In genomic region chr6:124807986-124808357, GRCm38 (mm10) we compare ENCODE assay signal across 7 mouse cellular contexts. TPM values are rescaled to one million over a fixed set of nuclear protein-coding genes. Genes with fewer than 3 reads are reported as not detected.
DNase-seq lines count a peak whose midpoint lies in the region; ATAC-seq and TF ChIP-seq lines count a peak whose summit lies in the region.

No protein-coding gene starts in this region.

- H3K4me1 ChIP-seq in liver, adult 2 months (ENCODE audit: control insufficient read depth, insufficient read depth, low read length): peaks cover 22% of the 10 kb centered on the region
- H3K4me1 ChIP-seq in forebrain, embryonic 11.5 days (replicated peaks; ENCODE audit: control insufficient read depth, insufficient read depth, low read length): peaks cover 20% of the 10 kb centered on the region
- H3K4me1 ChIP-seq in limb, embryonic 10.5 days: peaks cover 55% of the 10 kb centered on the region
- H3K4me1 ChIP-seq in neural tube, embryonic 15.5 days: peaks cover 55% of the 10 kb centered on the region

- H3K4me2 ChIP-seq in forebrain, embryonic 11.5 days (ENCODE audit: low read depth, low read length, severe bottlenecking): peak overlapping the region; percentile 89
- H3K4me2 ChIP-seq in neural tube, embryonic 15.5 days: peak overlapping the region; percentile 94

- TF ChIP-seq POLR2A in liver, adult 2 months (IDR thresholded peaks at IDR 0.05; ENCODE audit: extremely low read depth, insufficient read depth, low read length): no peak

- H3K79me2 ChIP-seq in liver, adult 2 months (ENCODE audit: control insufficient read depth, insufficient read depth, low read length): no peaks in the 10 kb centered on the region

- H3K27me3 ChIP-seq in liver, adult 2 months (ENCODE audit: control insufficient read depth, insufficient read depth, low read length): no peaks in the 10 kb centered on the region
- no peaks in the 10 kb centered on the region for H3K27me3 ChIP-seq in forebrain, embryonic 11.5 days (ENCODE audit: control insufficient read depth, insufficient read depth, low read length)
- H3K27me3 ChIP-seq in limb, embryonic 10.5 days (ENCODE audit: low read depth, poor library complexity, severe bottlenecking): no peaks in the 10 kb centered on the region
- no peaks in the 10 kb centered on the region for H3K27me3 ChIP-seq in neural tube, embryonic 15.5 days (replicated peaks)

- 31% methylated on average over 6 of the region's 6 CpGs for WGBS in liver, adult 2 months
- WGBS in forebrain, embryonic 11.5 days: 87% methylated on average over 6 of the region's 6 CpGs
- 86% methylated on average over 6 of the region's 6 CpGs for WGBS in limb, embryonic 10.5 days
- WGBS in neural tube, embryonic 15.5 days: 83% methylated on average over 6 of the region's 6 CpGs

- TF ChIP-seq CTCF in liver, adult 2 months (IDR thresholded peaks at IDR 0.05; ENCODE audit: low read depth, low read length): no peak

- H3K27ac ChIP-seq in liver, adult 2 months (replicated peaks; ENCODE audit: insufficient read depth, low read depth, low read length): peak overlapping the region; percentile 83
- H3K27ac ChIP-seq in forebrain, embryonic 11.5 days (ENCODE audit: low read depth, low read length): no peak overlapping the region
- H3K27ac ChIP-seq in limb, embryonic 10.5 days: peak overlapping the region; percentile 83
- H3K27ac ChIP-seq in neural tube, embryonic 15.5 days (replicated peaks): peak overlapping the region; percentile 81; the same call in 1 of the 2 replicates

- DNase-seq in liver, adult 2 months (ENCODE audit: extremely low read depth, low read depth, low spot score): peak; percentile 70
- no peak for DNase-seq in liver
- no peak for DNase-seq in forebrain, embryonic 11.5 days (ENCODE audit: low spot score)
- no peak for DNase-seq in limb, embryonic 10.5 days (ENCODE audit: low spot score)
- DNase-seq in frontal cortex, postnatal 36 days (ENCODE audit: low spot score in 2 of 2): no peak
- no peak for DNase-seq in gastrocnemius, postnatal 25 days

- no peak for ATAC-seq in forebrain, embryonic 11.5 days (replicated peaks; ENCODE audit: low FRiP score)
- ATAC-seq in neural tube, embryonic 15.5 days (ENCODE audit: low FRiP score): no peak

- H3K4me3 ChIP-seq in liver, adult 2 months (ENCODE audit: insufficient read depth, low read depth, low read length): no peak overlapping the region
- peak overlapping the region; percentile 40; the same call in 1 of the 2 replicates for H3K4me3 ChIP-seq in forebrain, embryonic 11.5 days (ENCODE audit: low read depth, low read length)
- H3K4me3 ChIP-seq in limb, embryonic 10.5 days: peak overlapping the region; percentile 63
- H3K4me3 ChIP-seq in neural tube, embryonic 15.5 days (replicated peaks): peak overlapping the region; percentile 50

- H3K36me3 ChIP-seq in liver, adult 2 months (ENCODE audit: control insufficient read depth, insufficient read depth, low read length): peaks cover 8% of the 10 kb centered on the region
- H3K36me3 ChIP-seq in forebrain, embryonic 11.5 days (ENCODE audit: control insufficient read depth, insufficient read depth, low read length): peaks cover 11% of the 10 kb centered on the region; the same call in 1 of the 2 replicates
- peaks cover 31% of the 10 kb centered on the region for H3K36me3 ChIP-seq in limb, embryonic 10.5 days
- peaks cover 13% of the 10 kb centered on the region; the same call in 1 of the 2 replicates for H3K36me3 ChIP-seq in neural tube, embryonic 15.5 days

- H3K9me3 ChIP-seq in forebrain, embryonic 11.5 days (ENCODE audit: control insufficient read depth, low read length): no peaks in the 10 kb centered on the region
- H3K9me3 ChIP-seq in limb, embryonic 10.5 days (replicated peaks): no peaks in the 10 kb centered on the region
- H3K9me3 ChIP-seq in neural tube, embryonic 15.5 days (replicated peaks): no peaks in the 10 kb centered on the region

- peak overlapping the region; percentile 47; the same call in 1 of the 2 replicates for H3K9ac ChIP-seq in liver, adult 2 months (ENCODE audit: low read depth, low read length)
- H3K9ac ChIP-seq in forebrain, embryonic 11.5 days (ENCODE audit: low read length): no peak overlapping the region; the same call in 1 of the 2 replicates
- H3K9ac ChIP-seq in neural tube, embryonic 15.5 days (replicated peaks): peak overlapping the region; percentile 64; the same call in 1 of the 2 replicates

RNA-seq across cellular contexts. Expression of gene Spsb2, which starts 0.5 kb away (rescaled TPM):
- total RNA-seq in liver, adult 2 months (2014; rRNA removed): 9.9 and 14.1 TPM in 2 replicates
- 20.1 and 21.6 TPM in 2 replicates for polyA plus RNA-seq in liver, adult 2 months (2012; rRNA removed)
- 7.5 and 8.4 TPM in 2 replicates for polyA plus RNA-seq in forebrain, embryonic 11.5 days (2014; fragmentation: Nextera tagmentation; extraction: Ambion mirVana)
- polyA plus RNA-seq in limb, embryonic 10.5 days (2016; fragmentation: Nextera tagmentation; extraction: Ambion mirVana): 4.7 and 6.9 TPM in 2 replicates
- polyA plus RNA-seq in neural tube, embryonic 15.5 days (2015; fragmentation: Nextera tagmentation; extraction: Ambion mirVana): 7.9 and 9.2 TPM in 2 replicates
- total RNA-seq in gastrocnemius, postnatal 25 days (2021): 1 to 10 TPM; 2.7 to 3.2 TPM

RNA-seq across cellular contexts. Expression of gene Tpi1, which starts 6.1 kb away (rescaled TPM):
- 422 and 433 TPM in 2 replicates for total RNA-seq in liver, adult 2 months (2014; rRNA removed)
- 491 and 524 TPM in 2 replicates for polyA plus RNA-seq in liver, adult 2 months (2012; rRNA removed)
- 875 and 885 TPM in 2 replicates for polyA plus RNA-seq in forebrain, embryonic 11.5 days (2014; fragmentation: Nextera tagmentation; extraction: Ambion mirVana)
- 831 and 927 TPM in 2 replicates for polyA plus RNA-seq in limb, embryonic 10.5 days (2016; fragmentation: Nextera tagmentation; extraction: Ambion mirVana)
- polyA plus RNA-seq in neural tube, embryonic 15.5 days (2015; fragmentation: Nextera tagmentation; extraction: Ambion mirVana): 481 and 545 TPM in 2 replicates
- 1,000 to 10,000 TPM; 2,445 to 2,599 TPM for total RNA-seq in gastrocnemius, postnatal 25 days (2021)

RNA-seq across cellular contexts. Expression of gene Usp5, which starts 21.3 kb away (rescaled TPM):
- 50.5 and 55.9 TPM in 2 replicates for total RNA-seq in liver, adult 2 months (2014; rRNA removed)
- polyA plus RNA-seq in liver, adult 2 months (2012; rRNA removed): 47.9 and 49.3 TPM in 2 replicates
- 182 and 184 TPM in 2 replicates for polyA plus RNA-seq in forebrain, embryonic 11.5 days (2014; fragmentation: Nextera tagmentation; extraction: Ambion mirVana)
- 200 and 209 TPM in 2 replicates for polyA plus RNA-seq in limb, embryonic 10.5 days (2016; fragmentation: Nextera tagmentation; extraction: Ambion mirVana)
- polyA plus RNA-seq in neural tube, embryonic 15.5 days (2015; fragmentation: Nextera tagmentation; extraction: Ambion mirVana): 190 and 199 TPM in 2 replicates
- 10 to 100 TPM; 42.1 to 44.0 TPM for total RNA-seq in gastrocnemius, postnatal 25 days (2021)

RNA-seq across cellular contexts. Expression of gene Cdca3, which starts 21.4 kb away (rescaled TPM):
- 1.1 and 3.2 TPM in 2 replicates for total RNA-seq in liver, adult 2 months (2014; rRNA removed)
- polyA plus RNA-seq in liver, adult 2 months (2012; rRNA removed): 2.1 and 2.6 TPM in 2 replicates
- 276 and 307 TPM in 2 replicates for polyA plus RNA-seq in forebrain, embryonic 11.5 days (2014; fragmentation: Nextera tagmentation; extraction: Ambion mirVana)
- 243 and 250 TPM in 2 replicates for polyA plus RNA-seq in limb, embryonic 10.5 days (2016; fragmentation: Nextera tagmentation; extraction: Ambion mirVana)
- 23.7 and 52.8 TPM in 2 replicates for polyA plus RNA-seq in neural tube, embryonic 15.5 days (2015; fragmentation: Nextera tagmentation; extraction: Ambion mirVana)
- 1 to 10 TPM; 1.2 TPM for total RNA-seq in gastrocnemius, postnatal 25 days (2021)

RNA-seq across cellular contexts. Expression of gene Lrrc23, which starts 28.4 kb away (rescaled TPM):
- total RNA-seq in liver, adult 2 months (2014; rRNA removed): not detected in 2 replicates
- polyA plus RNA-seq in liver, adult 2 months (2012; rRNA removed): not detected in 2 replicates
- polyA plus RNA-seq in forebrain, embryonic 11.5 days (2014; fragmentation: Nextera tagmentation; extraction: Ambion mirVana): 4.5 and 6.8 TPM in 2 replicates
- polyA plus RNA-seq in limb, embryonic 10.5 days (2016; fragmentation: Nextera tagmentation; extraction: Ambion mirVana): 0.35 and 0.68 TPM in 2 replicates
- 1.5 and 1.7 TPM in 2 replicates for polyA plus RNA-seq in neural tube, embryonic 15.5 days (2015; fragmentation: Nextera tagmentation; extraction: Ambion mirVana)
- total RNA-seq in gastrocnemius, postnatal 25 days (2021): under 1 TPM in 1 of 2 experiments, not detected in 1; 0.18 TPM
